Mouse (Mus musculus): ENCODE data around the gene Tmem45b.

DNA sequence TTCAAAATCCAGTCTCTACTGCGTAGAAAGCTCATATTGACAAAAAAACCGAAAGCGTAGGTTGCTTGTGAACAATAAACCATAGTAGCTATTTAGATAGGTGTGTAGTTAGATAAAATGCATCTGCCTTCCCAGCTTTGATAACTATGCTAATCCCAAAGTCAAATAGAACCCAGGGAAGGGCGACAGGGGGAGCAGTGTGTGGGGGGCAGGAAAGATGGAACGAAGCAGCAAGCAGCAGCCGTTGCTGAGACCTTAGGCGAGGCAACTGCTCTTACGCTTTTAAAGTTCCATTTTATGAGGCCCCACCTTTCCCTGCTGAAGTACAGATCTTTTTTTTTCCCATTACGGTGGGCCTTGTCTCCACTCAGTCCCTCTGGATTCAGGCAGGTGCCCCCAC is 1.1 kb downstream of the Tmem45b start:
- TF ChIP-seq CTCF (IDR thresholded peaks at IDR 0.05; ENCODE audit: low read depth) (0 out of 2 replicates have a peak, but pooled peaks have one; percentile 15), EP300 (optimal IDR thresholded peaks at IDR 0.05) (no peak)

All from stomach, postnatal 0 days (tissue).